Comparison of ENCODE assay signal across 7 mouse cellular contexts in the genomic region with DNA sequence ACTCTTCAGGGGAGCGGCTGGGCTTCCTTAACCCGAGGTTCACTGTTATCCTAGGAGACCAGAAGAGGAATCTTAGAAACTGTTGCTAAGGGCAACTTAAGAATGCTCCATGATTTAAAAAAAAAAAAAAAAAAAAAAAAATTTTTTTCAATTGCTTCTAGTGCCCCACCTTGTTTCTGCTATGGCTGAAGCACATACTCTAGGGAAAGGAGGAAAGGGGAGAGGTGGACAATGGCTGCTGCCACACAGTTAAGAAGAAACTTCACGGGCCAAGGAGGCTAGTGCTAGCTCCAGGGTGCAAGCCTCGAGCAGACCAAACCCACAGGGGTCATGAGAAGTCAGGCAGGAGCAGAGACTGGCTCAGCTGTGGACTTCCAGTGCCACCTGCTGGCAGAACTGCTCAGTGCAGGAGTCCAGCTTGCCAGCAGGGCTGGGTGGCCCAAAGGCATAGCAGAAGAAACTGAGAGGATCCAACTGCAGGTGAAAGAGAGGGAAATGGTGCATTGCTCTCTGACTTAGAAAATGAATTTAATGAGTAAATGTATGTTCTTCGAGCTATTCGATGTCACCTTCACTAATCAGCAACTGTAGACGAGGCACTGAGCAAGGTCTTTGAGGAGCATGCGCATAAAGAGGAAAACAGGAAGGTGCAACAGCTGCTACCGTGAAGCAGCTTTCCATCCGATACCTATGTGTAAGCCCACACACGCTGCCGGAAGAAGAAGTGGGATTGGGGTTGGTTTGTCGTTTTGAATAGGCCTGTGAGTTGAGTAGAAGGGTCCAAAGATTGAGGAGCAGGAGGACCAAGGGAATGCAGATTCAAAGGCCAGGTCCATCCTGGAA. TPM values are rescaled to one million over a fixed set of nuclear protein-coding genes. Genes with fewer than 3 reads are reported as not detected.
A peak's percentile ranks its signal among the peaks of the same experiment; 100 is the strongest.
DNase-seq lines count a peak whose midpoint lies in the region; ATAC-seq and TF ChIP-seq lines count a peak whose summit lies in the region.

No protein-coding gene starts in this region.

- no peak overlapping the region for H3K9ac ChIP-seq in midbrain, embryonic 14.5 days (replicated peaks; ENCODE audit: low read length)

- WGBS in midbrain, embryonic 14.5 days, result 36% methylated on average over 13 of the region's 13 CpGs
- WGBS in small intestine, adult 2 months, result 41% methylated on average over 13 of the region's 13 CpGs

- peak; percentile 99 for TF ChIP-seq CTCF in small intestine, adult 2 months (IDR thresholded peaks at IDR 0.05; ENCODE audit: extremely low read depth, insufficient read length, insufficient replicate concordance, low read depth, low read length)

- DNase-seq in adrenal gland, adult 18-20 months (ENCODE audit: low spot score in 2 of 2), result peak; percentile 88 to 94
- peak; percentile 92 for DNase-seq in embryo, embryonic 10 days (ENCODE audit: low spot score)
- DNase-seq in gastrocnemius, postnatal 4 days (ENCODE audit: low spot score in 2 of 2), result peak; percentile 72 to 82
- DNase-seq in kidney, adult 11 months, result peak; percentile 72
- peak; percentile 89 for DNase-seq in left cerebral cortex, postnatal 4 days
- DNase-seq in midbrain, embryonic 14.5 days, result peak; percentile 91

- no peak overlapping the region for H3K27ac ChIP-seq in midbrain, embryonic 14.5 days (replicated peaks; ENCODE audit: low read depth, low read length)
- no peak overlapping the region for H3K27ac ChIP-seq in small intestine, adult 2 months (ENCODE audit: insufficient read depth, low read depth, low read length)

- no peak; the same call in 1 of the 2 replicates for TF ChIP-seq POLR2A in small intestine, adult 2 months (IDR thresholded peaks at IDR 0.05; ENCODE audit: low read depth, low read length)

- H3K27me3 ChIP-seq in midbrain, embryonic 14.5 days (ENCODE audit: control insufficient read depth, insufficient read depth, low read length), result no peaks in the 10 kb centered on the region
- H3K27me3 ChIP-seq in small intestine, adult 2 months (ENCODE audit: control insufficient read depth, insufficient read depth, low read length), result no peaks in the 10 kb centered on the region

- intact Hi-C loops in left cerebral cortex, postnatal 4 days (cut with DNase I), result loop anchor here (5.0 to 10.0 kb wide), 4 partner anchors 250 to 690 kb away; a partner anchor contains a TSS

- no peak overlapping the region for H3K4me3 ChIP-seq in midbrain, embryonic 14.5 days (replicated peaks; ENCODE audit: low read depth, low read length)
- no peak overlapping the region for H3K4me3 ChIP-seq in small intestine, adult 2 months (ENCODE audit: low read depth, low read length)

- H3K36me3 ChIP-seq in midbrain, embryonic 14.5 days (ENCODE audit: control insufficient read depth, insufficient read depth, low read length), result no peaks in the 10 kb centered on the region
- H3K36me3 ChIP-seq in small intestine, adult 2 months (ENCODE audit: control insufficient read depth, insufficient read depth, low read length), result peaks cover 11% of the 10 kb centered on the region

- H3K4me1 ChIP-seq in midbrain, embryonic 14.5 days (ENCODE audit: control insufficient read depth, insufficient read depth, low read length), result no peaks in the 10 kb centered on the region
- peaks cover 12% of the 10 kb centered on the region for H3K4me1 ChIP-seq in small intestine, adult 2 months (ENCODE audit: control insufficient read depth, insufficient read depth, insufficient read length, low read length)

- no peaks in the 10 kb centered on the region for H3K9me3 ChIP-seq in midbrain, embryonic 14.5 days (ENCODE audit: control insufficient read depth, low read length)

- no peak overlapping the region for H3K4me2 ChIP-seq in midbrain, embryonic 14.5 days (ENCODE audit: low read length)

- ATAC-seq in midbrain, embryonic 14.5 days (ENCODE audit: low FRiP score, low TSS enrichment), result peak; percentile 73; the same call in 1 of the 2 replicates

RNA-seq across cellular contexts. Expression of a gene that starts 14.3 kb away (rescaled TPM):
- total RNA-seq in adrenal gland, adult 18-20 months (2021), result 10 to 100 TPM; 43.8 to 55.0 TPM
- 10 to 100 TPM; 45.0 to 51.3 TPM for total RNA-seq in gastrocnemius, postnatal 4 days (2021)
- total RNA-seq in left cerebral cortex, postnatal 4 days (2021), result 10 to 100 TPM; 32.1 to 37.7 TPM
- 15.9 and 20.5 TPM in 2 replicates for polyA plus RNA-seq in midbrain, embryonic 14.5 days (2014; fragmentation: Nextera tagmentation; extraction: Ambion mirVana)
- 43.1 and 86.2 TPM in 2 replicates for polyA plus RNA-seq in small intestine, adult 2 months (2012; rRNA removed)
